Comparison of ENCODE assay signal across 8 mouse cellular contexts in genomic region chr9:56797876-56798275, GRCm38 (mm10). TPM values are rescaled to one million over a fixed set of nuclear protein-coding genes. Genes with fewer than 3 reads are reported as not detected.
A peak's percentile ranks its signal among the peaks of the same experiment; 100 is the strongest.
DNase-seq lines count a peak whose midpoint lies in the region; ATAC-seq lines count a peak whose summit lies in the region.

No protein-coding gene starts in this region.

- peaks cover 75% of the 10 kb centered on the region for H3K27me3 ChIP-seq in midbrain, embryonic 10.5 days (ENCODE audit: low read depth, poor library complexity, severe bottlenecking)
- peaks cover 10% of the 10 kb centered on the region for H3K27me3 ChIP-seq in midbrain, embryonic 16.5 days (ENCODE audit: control insufficient read depth, insufficient read depth, low read depth, low read length)

- no peak overlapping the region for H3K4me2 ChIP-seq in midbrain, embryonic 16.5 days (ENCODE audit: low read length)

- DNase-seq in midbrain, embryonic 10.5 days (ENCODE audit: low spot score) = peak; percentile 58
- DNase-seq in cerebellum, postnatal 25 days = peak; percentile 90 to 93
- peak; percentile 61 for DNase-seq in gastrocnemius, adult 18-20 months (ENCODE audit: low spot score)
- DNase-seq in kidney, postnatal 4 days = peak; percentile 82 to 84
- DNase-seq in lung, postnatal 10 days = peak; percentile 76
- DNase-seq in right cerebral cortex, postnatal 10 days (ENCODE audit: low spot score in 2 of 2) = peak; percentile 83 to 85

- H3K27ac ChIP-seq in midbrain, embryonic 10.5 days (replicated peaks) = no peak overlapping the region
- H3K27ac ChIP-seq in midbrain, embryonic 16.5 days (ENCODE audit: low read length) = no peak overlapping the region

- H3K9ac ChIP-seq in midbrain, embryonic 16.5 days (ENCODE audit: low read depth, low read length) = no peak overlapping the region

- peaks cover 18% of the 10 kb centered on the region for H3K4me1 ChIP-seq in midbrain, embryonic 10.5 days
- peaks cover 18% of the 10 kb centered on the region for H3K4me1 ChIP-seq in midbrain, embryonic 16.5 days (ENCODE audit: control insufficient read depth, insufficient read depth, low read length)

- ATAC-seq in midbrain, embryonic 16.5 days = no peak
- ATAC-seq in megakaryocyte, adult 5-6 weeks (ENCODE audit: poor library complexity, severe bottlenecking) = no peak

- H3K9me3 ChIP-seq in midbrain, embryonic 10.5 days (replicated peaks) = no peaks in the 10 kb centered on the region
- H3K9me3 ChIP-seq in midbrain, embryonic 16.5 days (replicated peaks; ENCODE audit: control insufficient read depth, low read length, poor library complexity, severe bottlenecking) = no peaks in the 10 kb centered on the region

- no peak overlapping the region for H3K4me3 ChIP-seq in midbrain, embryonic 10.5 days
- no peak overlapping the region for H3K4me3 ChIP-seq in midbrain, embryonic 16.5 days (ENCODE audit: low read depth, low read length)

- 14% methylated on average over 5 of the region's 5 CpGs for WGBS in midbrain, embryonic 10.5 days
- 13% methylated on average over 5 of the region's 5 CpGs for WGBS in midbrain, embryonic 16.5 days

- no peaks in the 10 kb centered on the region for H3K36me3 ChIP-seq in midbrain, embryonic 10.5 days
- H3K36me3 ChIP-seq in midbrain, embryonic 16.5 days (ENCODE audit: control insufficient read depth, insufficient read depth, low read length) = no peaks in the 10 kb centered on the region

RNA-seq across cellular contexts. Expression of gene Lingo1, which starts 1.6 kb away (rescaled TPM):
- polyA plus RNA-seq in midbrain, embryonic 10.5 days (2016; fragmentation: Nextera tagmentation; extraction: Ambion mirVana) = 2.8 and 6.4 TPM in 2 replicates
- polyA plus RNA-seq in midbrain, embryonic 16.5 days (2015; fragmentation: Nextera tagmentation; extraction: Ambion mirVana) = 71.0 and 83.0 TPM in 2 replicates
- under 1 TPM; 0.37 to 0.66 TPM for total RNA-seq in gastrocnemius, adult 18-20 months (2021)
- total RNA-seq in megakaryocyte, adult 5-6 weeks (2015) = not detected in 2 replicates
- not detected in 2 replicates for total RNA-seq in megakaryocyte, adult 5-6 weeks (2017)
